Mouse (Mus musculus) lung, adult 2 months (tissue): ENCODE data around the gene Casp3.

ENCODE experiments used
- CTCF ChIP-seq: fragments of 200-500 bp; IDR thresholded peaks from 2 replicates; pipeline ENCODE4 v1.5.1; 2011; ENCODE audit warnings: mild to moderate bottlenecking, low read length, control low read depth; ENCODE audit not compliant: insufficient read depth
- POLR2A ChIP-seq: fragments of 200-500 bp; IDR thresholded peaks from 2 replicates; pipeline ENCODE4 v1.6.1; 2011; ENCODE audit warnings: low read depth, mild to moderate bottlenecking, control low read depth, low read length, borderline replicate concordance; ENCODE audit errors: extremely low read depth

DNA sequence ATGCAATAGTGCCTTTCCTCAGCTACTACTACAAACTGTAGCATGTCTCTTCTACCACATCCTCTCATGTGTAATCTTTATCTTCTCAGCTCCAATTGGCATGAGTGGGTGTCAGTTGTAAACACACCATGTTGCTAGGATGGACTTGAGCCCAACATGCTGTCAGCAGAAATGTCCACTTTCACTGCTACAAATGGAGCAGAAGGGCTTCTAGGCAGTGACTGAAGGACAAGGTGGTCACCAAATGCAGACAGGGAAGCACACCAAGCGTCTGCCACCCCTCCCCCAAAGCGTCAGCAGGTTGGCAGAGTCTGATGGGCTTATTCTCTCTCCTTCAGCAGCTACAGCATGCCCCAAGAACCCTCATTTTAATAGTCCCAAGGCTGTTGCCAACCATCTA, 23.3 kb upstream of the Casp3 start:
- TF ChIP-seq POLR2A, result no peak
- TF ChIP-seq CTCF, result no peak
